Mouse (Mus musculus) cerebellum, adult 8-10 months (tissue): Measurements from ENCODE around the gene Arhgap22.

ENCODE experiments used
- DNase-seq: peaks from one replicate; pipeline ENCODE4 v3.0.0; 2022

Gene Arhgap22

DNA sequence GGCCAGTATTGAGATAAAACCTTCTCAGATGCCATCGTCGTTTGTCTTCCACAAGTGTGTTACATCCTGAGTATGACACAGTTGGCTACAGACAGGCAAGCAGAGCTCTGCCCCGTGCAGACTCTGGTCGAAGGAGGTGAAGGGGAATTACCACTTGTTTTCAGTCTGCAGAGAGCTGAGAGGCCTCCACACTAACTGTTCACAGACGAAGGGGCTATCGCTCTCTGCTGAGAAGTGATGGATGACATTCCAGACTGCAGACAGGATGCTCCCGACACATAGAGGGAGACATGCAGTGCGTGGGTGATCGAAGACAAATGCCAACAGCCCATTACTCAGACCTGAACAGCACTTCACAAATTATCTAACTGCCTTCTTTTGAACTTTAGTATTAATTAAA, 76.2 kb downstream of the Arhgap22 start:
- DNase-seq = no peak

DNA sequence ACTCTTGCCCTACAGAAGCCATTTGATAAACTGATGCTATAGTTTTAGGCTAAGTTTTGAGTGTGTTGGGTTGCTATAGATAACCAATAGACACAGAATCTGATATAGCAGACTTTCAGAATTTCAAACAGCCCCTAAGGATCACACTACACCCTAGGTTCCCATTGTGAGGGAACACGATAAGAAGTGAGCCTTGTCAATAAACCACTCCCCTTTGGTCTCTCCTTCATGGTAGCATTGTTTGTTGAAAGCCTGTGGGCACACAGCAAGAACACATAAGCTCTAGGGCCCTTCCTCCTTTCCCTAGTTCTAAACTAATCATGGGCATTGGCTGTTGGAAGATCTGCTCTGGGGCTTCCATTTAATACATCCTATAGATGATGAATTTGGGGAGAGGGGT, 80.7 kb downstream of the Arhgap22 start:
- no peak for DNase-seq

DNA sequence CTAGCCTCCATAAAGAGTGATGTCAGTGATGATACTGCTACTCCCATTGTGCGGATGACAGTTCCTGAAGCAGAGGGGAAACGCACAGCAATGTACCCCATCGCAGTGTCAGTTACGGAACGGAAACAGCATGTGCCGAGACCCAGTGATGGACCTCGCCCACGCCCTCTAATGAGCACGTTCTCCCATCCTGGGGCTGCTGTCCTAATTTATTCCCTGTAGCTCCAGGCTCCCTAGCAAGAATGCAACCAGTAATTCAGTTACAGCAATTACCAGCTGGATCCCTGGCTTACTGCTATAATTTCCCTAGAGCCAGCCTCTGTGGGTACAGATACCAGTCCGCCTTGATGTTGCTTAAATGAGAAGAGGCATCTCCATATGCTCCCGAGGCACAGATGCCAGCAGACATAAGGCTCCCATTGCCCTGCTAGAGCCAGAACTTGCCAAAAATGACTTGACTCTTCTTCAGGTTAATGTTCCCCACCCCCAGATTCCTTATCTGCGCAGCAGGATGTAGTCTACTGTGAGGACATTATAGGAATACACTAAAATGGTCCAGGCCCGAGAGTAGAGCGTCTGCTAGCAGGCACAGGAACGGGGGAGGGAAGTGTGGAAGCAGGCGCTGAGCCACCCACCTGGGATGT, 83.0 kb downstream of the Arhgap22 start:
- no peak for DNase-seq

DNA sequence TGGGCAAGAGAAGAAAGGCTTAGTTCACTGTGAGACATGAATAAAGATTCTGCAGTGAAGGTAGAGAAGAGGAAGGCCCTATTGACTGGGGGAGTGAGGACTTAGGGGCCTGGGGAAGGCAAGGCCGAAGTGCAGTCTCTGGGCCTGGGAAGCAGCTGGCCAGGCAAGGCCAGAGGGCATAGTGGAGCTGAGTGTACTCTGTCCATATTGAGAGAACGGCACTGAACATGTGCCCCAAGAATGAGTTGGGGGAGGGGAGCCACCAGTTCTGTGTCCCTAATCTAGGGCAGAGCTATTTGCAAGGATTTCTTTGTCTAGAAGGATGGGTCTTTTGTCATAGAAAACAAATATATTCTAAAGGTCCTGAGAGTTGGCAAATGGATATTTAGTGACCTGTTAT, 86.8 kb downstream of the Arhgap22 start:
- no peak for DNase-seq

DNA sequence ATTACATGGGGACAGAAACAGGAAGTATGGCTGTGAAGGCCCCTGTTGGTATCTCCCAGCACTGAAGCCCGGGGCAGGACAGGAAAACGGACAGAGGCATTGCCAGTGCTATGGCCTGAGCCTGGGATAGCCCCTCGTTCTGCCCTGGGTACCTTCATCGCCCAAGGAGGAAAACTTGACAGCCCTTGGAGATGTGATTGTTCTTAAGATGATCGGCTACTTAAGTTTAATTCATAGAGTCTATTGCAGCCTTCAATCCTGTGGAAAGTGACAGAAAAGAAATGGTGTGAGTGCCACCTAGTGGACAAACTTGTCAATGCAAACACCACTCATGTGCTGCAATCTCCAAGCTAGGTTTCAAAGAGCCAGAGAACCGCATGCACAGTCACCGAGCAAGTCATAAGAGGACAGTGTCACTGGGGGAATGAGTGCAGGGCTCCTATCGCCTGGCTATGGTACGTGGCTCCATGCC, 89.6 kb downstream of the Arhgap22 start:
- peak; percentile 75 for DNase-seq

DNA sequence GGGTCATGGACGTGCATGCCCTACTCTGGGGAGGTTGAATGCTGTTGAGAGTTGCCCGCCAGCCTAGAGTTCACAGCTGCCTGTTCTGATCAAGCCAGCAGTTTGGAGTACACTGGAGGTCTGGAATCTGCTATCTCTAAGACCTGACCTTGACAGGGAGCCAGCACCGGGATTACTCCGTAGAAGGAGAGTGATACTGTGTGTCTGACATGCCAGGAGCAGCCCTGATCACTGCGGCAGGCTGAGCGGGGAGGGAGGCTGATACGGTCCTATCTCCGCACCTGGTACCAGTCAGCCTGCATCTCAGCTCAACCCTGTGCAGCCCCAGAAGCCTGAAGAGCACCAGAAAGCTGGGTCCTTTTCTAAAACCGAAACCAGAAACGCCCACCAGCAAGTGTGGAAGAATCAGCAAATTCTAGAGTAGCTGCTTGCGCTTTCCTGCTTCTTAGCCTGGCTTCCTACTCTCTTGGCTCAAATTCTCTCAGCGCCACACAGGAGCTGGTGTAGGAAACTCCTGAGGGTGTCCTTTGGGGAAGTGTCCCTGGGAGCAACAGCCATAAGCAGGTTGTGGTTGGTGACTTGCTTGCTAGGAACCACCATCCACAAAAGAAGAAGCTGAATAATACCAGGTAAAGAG, 91.9 kb downstream of the Arhgap22 start:
- no peak for DNase-seq

DNA sequence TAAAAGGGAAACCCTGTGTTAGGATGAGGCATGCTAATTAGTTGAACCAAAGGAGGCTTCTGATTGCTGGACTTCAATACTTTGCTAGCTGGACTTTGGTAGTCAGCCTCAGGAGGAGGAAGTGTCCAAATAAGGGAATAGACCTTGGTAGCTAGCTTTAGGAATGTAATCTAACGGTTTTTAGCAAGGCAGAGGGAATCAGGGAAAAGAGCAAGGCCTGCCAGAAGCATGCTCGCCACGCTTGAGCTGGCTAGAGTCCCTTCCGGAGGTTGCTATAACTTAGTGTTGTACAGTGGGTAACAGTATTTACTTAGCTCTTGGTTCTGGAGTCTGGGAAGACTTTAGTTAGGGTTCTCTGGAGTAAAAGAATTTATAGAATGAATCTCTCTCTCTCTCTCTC, 96.9 kb downstream of the Arhgap22 start:
- no peak for DNase-seq

DNA sequence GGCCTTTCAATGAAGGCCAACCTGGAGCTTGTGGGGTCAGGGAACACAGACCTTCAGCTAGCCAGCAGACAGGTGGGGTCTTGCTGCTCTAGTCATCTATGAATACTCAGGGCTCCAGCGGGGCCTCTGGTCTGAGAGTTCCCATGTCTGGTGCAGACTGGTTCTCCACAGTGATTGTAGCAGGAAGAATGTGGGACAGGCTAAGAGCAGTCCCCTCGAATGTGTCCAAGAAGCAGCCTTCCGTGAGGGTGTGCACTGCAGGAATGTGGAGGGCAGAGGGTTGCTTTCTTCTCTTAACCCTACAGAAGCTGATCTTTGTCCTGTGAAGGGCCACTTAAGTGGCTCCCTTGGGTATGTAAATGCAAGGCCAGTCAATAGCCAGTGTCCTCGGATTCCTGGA, 98.5 kb downstream of the Arhgap22 start:
- DNase-seq = no peak

DNA sequence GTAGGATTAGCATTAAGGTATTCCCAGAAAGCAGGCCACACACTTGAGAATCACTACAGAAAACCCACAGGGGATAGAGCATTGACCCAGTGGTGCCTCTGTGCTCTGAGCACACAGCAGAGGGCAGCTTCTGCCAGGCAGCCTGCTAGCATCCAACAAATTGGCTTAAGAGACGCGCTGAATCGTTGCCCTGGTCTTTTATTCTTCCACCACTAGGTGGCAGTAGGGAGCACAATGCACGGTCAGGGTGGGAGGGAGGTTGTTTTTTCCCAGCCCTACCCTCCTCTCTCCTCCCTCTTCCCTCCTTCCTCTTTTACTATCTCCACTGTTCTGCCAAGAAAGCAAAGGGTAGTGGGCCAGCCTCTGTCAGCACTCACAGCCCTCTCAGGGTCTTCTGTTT, 99.8 kb downstream of the Arhgap22 start:
- DNase-seq = peak; percentile 64

DNA sequence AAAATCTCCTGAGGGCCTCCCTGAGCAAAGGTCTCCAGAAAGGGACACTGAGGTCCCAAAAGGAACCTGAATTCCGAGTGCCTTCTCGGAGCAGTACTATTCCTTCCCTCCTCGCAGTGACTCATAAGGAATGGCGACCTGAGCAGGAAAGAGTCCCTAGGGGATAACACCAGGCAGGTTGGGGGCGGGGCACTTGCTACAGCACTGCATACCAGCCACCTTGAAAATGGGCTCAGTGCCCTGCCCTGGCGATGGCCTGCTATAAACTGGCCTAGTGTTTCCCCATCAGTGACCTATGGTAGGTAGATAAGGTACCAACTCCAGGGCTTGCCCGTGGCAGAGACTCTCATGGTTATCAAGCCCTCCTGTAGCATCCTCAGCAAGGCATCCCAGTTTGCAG, 100.3 kb downstream of the Arhgap22 start:
- no peak for DNase-seq

DNA sequence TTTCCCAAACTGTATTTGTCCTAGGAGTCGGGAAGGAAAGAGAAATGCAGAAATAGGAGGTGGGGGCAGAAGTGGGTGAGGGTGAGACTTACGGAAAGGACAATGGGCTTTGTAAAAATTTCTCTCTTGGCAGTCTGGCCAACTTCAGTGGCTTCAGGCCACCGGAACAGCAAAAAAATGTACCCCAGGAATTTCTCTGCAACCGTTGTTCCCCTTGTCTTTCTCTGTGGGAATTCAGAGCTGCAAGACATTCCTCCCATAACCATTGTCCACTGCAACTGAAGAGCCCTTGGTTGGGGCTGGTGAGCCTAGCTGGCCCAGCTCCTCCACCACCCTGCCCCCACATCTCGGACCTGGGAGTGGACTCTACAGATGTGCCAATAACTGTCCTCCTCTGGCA, 101.3 kb downstream of the Arhgap22 start:
- DNase-seq = no peak

DNA sequence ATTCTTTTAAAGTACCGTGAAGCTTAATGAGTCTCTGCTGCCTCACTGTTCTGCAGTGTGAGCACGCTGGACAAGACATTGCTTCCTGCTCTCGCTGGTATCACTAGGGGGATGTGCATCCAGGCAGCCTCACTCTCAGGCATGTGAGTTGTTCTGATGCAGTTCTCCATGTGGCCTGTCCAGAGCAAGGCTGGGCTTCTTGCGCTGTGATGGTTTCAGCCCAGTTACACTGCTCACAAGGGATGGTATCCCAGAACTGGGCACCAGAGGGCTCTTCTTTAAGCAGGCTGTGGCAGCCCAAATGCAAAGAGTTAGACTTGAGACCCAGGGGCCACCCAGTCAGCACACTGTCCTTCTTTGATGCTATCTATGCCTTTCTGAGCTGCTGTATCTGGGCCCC, 101.9 kb downstream of the Arhgap22 start:
- no peak for DNase-seq

DNA sequence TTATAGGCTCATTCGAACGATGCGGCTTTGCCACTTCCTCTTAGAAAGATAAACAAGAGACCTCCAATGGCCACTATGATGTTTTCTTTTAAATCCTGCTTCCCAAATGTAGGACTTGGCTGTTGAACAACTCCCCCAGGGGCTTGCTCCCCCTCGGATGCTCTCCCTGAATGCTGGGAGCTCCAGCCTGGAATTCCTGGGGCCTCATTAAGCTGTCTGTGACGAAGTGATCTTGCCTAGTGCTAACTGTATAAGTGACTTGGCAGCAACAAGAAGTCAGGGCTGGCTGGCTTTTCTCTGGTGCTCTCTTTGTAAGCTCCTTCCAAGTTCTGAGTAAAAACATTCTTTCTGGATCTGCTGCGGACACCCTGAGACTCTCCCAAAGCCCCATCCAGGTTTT, 104.1 kb downstream of the Arhgap22 start:
- DNase-seq = no peak

DNA sequence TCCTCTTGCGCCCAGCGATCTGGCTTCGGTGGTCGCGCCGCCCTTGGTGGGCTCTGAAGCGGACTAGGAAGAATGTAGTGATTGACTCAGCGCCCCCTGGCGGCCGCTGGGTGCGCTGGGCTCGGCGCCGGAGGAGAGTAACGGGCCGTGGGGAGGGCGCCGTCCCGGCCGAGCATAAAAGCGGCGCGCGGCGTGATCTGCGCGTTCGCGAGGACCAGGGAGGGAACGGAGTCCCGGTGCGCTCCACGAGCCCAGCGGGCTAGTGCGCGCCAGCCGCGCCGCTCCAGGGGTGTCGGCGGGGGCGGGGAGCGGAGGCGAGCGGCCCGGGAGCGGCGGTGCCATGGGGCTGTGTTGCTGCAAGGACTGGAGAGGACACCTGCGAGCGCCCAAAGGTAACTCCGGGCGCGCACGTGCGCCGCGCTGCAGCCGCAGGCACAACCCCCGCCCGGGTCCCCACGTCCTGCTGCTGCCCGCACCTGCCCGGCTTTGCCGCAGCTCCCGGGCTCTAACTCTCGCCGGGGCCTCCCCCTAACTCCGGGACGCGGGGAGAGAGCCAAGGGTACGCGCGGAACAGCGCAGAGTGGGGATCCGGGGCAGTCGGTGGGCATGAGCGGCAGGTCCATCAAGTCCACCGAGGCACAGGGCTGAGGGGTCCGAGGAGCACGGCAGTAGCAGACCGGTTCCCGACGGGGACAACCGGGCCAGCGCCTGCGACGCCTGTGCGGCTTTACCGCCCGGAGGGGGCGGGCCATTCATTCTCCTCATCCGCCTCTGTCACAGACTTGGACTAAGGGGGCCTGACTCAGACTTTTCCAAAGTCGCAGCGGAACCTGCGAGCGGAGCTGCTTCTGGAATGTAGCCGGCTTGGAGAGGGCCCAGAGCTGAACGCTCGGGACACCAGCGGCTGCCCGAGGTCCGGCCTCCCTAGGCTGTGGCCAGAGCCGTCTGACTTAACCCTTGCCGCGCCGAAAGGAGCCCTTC, 106.0 kb downstream of the Arhgap22 start:
- DNase-seq = peak; percentile 33

DNA sequence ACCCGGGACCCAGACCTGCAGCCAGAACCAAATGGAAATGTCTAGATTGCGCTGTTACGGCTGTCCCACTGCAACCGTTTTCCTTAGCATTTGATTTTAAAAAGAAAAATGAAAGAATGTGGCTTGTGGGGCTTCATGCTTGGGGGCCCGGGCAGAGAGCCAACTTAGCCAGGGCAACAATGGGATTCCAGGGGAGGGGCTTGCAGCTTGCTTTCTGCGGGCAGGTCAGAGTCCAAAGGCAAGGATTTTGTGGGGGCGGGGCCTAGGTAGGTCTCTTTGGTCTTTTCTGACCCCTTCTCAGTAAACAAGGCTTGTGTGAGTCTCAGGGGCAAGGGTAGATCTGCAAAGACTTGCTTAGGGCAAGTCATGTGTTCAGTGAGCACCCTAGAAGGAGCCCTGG, 107.0 kb downstream of the Arhgap22 start:
- DNase-seq = no peak

DNA sequence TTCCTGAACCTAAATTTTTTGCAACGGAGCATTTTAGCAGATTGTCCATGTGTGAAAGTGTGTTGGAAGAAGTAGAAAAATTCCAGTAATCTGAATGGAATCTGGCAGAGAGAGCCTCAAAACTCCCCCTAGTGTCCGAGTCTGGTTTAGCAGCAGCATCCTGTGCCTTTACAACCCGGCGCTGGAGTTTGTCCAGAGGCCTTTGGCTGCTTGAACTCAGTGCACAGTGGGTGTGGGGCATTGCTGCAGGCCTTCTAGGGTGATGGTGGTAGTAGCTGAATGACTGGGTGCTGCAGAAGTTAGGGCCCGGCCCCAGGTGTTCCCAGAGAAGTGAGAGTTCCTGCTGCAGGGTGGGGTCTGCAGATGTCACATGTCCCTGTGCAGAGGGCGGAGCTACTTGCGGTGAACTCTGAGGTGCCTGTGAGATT, 108.8 kb downstream of the Arhgap22 start:
- DNase-seq = peak; percentile 63

DNA sequence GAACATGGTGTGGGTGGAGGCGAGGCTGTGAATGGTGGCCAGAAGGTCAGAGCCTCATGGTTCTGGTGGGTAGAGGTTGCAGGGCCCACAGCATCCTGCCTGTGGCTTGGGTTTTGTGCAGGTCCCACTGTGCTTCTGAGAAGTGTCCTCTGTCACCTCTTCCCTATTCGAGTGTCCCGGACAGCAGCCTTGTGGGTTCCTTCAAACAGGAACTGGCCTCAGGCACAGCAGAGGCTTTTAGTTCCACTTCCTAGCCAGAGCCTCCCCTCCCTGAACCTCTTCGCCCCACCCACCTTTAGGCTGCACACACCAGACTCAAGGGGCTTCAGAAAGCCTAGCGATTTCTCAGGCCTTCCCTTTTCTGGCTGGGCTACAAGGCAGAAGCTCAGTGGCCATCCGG, 110.7 kb downstream of the Arhgap22 start:
- no peak for DNase-seq

DNA sequence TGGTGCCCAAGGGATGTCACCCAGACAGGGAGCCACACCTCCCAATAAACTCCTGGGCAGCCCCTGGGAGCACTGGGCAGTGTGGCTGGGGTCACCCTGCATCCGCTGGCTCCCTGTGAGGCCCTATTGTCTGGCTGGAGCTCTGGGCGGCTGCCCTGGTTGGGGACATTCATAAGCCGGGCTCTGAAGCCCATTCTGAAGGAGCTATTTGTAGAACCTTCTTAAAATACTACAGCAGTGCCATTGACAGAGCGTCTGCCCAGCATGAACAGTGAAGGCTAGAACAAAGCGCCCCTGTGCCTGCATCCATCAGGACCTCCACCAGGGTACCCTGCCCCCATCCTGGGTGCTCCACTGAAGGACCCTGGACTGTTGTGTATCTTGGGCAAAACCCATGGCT, 114.5 kb downstream of the Arhgap22 start:
- DNase-seq = no peak

DNA sequence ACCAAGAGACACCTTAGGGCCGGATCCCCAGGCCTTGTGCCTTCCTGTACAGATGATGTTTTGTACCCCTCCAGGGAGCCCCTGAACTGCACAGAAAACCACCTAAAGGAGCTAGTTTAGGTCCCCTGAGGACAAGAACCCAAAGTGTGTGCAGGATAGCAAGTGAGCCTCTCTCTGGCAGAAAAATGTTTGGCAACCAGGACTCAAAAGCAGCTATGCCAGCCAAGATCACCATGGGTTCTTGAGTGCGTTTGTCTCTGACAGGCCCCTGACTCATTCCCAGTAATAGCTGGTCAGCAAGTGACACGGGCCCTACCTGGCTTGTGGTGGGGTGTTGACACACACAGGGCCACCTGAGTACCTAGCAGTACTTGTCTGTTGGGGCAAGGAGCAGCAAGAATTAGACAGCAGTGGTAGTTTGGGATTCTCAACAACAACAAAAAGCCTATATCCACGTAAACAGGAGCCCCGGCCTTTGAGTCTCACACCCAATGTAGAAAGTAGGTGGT, 115.5 kb downstream of the Arhgap22 start:
- no peak for DNase-seq

DNA sequence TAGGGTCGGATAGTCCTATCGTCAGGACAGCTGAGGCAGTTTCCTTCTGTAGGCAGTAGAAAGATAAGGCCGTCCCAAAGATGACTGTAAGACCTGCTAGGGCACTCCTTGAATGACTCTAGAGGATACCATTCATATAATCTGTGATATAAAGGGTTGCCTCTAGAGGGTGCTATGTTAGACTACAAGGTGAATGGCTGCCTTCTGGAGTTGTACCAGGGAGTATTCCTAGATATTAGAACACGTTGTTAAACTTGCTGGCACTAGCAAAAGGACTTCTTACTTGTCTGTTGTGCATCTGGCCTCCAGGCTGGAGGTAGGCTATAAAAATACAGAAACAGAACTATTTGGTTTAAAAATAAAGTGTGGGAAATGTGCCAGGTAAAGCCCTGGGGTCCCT, 117.2 kb downstream of the Arhgap22 start:
- no peak for DNase-seq

DNA sequence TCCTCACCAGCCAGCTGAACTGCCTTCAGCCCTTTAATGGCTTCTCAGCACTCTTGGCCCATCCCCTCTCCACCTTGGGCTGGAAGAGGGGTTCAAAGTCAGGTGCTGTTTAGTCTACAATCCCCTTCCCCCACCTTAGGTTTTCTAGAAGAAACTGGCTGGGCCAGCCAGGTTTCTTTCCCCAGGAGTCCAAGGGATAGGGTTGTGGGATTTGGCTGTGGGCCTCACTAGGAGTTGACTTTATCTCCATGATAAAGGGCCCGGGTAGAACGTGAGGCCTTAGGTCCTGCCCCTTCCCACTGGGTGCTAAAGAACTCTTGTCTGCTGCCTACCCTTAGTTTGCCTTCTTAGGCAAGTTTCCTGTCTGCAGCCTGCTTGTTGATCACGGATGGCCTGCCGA, 117.8 kb downstream of the Arhgap22 start:
- no peak for DNase-seq

DNA sequence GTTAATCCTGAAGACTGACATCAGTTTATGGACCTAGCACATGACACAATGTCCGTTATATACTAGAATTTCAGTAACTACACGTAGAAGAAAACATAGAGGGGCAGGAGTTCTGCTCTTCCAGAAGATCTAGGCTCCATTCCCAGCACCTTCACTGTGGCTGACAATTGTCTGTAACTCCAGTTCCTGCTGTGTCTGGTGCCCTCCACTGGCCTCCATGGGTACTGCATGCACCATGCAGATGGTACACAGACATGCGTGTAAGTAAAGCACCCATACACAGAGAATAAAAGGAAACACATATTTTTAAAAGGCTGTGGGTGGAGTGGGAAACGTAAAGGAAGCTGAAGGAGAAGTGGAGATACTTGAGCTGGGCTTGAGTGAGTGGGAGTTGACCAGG, 120.0 kb downstream of the Arhgap22 start:
- no peak for DNase-seq

DNA sequence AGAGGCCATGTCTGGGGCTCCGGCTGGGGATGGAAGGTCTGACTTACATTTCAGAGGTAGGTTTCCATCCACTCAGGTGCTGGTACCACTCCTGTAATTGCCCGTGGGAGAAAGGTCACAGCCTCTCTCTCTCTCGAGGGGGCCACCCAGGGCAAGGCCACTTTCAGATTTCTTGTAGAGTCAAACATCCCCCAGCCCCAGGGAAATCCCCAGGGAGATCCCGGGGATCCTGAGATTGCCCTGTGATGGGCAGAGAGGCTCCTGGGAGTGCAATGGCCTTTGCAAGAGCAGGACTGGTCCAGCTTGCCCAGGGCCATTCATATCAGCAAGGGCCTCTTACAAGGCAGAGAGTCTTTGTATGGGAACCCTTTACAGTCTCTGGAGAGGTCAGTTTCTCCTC, 120.6 kb downstream of the Arhgap22 start:
- DNase-seq = no peak

DNA sequence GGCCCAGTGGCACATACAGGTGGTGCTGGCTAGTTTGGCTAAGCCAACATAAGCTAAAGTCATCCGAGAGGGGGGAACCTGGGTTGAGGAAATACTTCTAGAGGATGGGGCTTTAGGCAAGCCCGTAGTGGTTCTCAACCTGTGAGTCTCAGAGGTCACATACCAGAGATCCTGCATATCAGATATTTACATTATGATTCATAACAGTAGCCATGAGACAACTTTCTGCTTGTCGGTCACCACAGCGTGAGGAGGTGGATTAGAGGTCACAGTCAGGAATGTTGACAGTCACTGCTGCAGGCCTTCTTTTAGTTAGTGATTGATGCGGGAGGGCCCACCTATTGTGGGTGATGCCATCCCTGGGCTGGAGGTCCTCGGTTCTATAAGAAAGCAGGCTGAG, 121.9 kb downstream of the Arhgap22 start:
- DNase-seq = no peak
